Mouse (Mus musculus): ENCODE results near the gene Gsk3a.
A peak's percentile ranks its signal among the peaks of the same experiment; 100 is the strongest.

Gene Gsk3a

GRCm38 (mm10) chr7:25195148-25195547 is 42.5 kb downstream of the Gsk3a start:
- DNase-seq (ENCODE audit: low read depth in 2 of 2, low spot score in 2 of 2): no peak

GRCm38 (mm10) chr7:25192110-25192509 is 45.5 kb downstream of the Gsk3a start:
- no peak for DNase-seq (ENCODE audit: low read depth in 2 of 2, low spot score in 2 of 2)

- DNase-seq (ENCODE audit: low read depth in 2 of 2, low spot score in 2 of 2): no peak
Observed at GRCm38 (mm10) chr7:25190806-25191205, 46.8 kb downstream of the Gsk3a start.

- DNase-seq (ENCODE audit: low read depth in 2 of 2, low spot score in 2 of 2): peak; percentile 75 to 79
Observed at GRCm38 (mm10) chr7:25187662-25188650, 49.7 kb downstream of the Gsk3a start.

- DNase-seq (ENCODE audit: low read depth in 2 of 2, low spot score in 2 of 2): no peak
Observed at GRCm38 (mm10) chr7:25184091-25184490, 53.6 kb downstream of the Gsk3a start.

GRCm38 (mm10) chr7:25181814-25182213 is 55.8 kb downstream of the Gsk3a start:
- peak in 1 of 2 experiments; percentile 4 for DNase-seq (ENCODE audit: low read depth in 2 of 2, low spot score in 2 of 2)

GRCm38 (mm10) chr7:25181331-25181790 is 56.3 kb downstream of the Gsk3a start:
- DNase-seq (ENCODE audit: low read depth in 2 of 2, low spot score in 2 of 2): peak; percentile 23 to 44

GRCm38 (mm10) chr7:25180512-25180911 is 57.1 kb downstream of the Gsk3a start:
- no peak for DNase-seq (ENCODE audit: low read depth in 2 of 2, low spot score in 2 of 2)

GRCm38 (mm10) chr7:25179606-25180161 is 58.0 kb downstream of the Gsk3a start, which contains the start of gene Pou2f2:
TSS of gene Pou2f2 (minus strand) at chr7:25179726.
- DNase-seq (ENCODE audit: low read depth in 2 of 2, low spot score in 2 of 2): peak; percentile 51 to 55

- peak in 1 of 2 experiments; percentile 8 for DNase-seq (ENCODE audit: low read depth in 2 of 2, low spot score in 2 of 2)
Observed at GRCm38 (mm10) chr7:25178787-25179605, 58.7 kb downstream of the Gsk3a start.

- no peak for DNase-seq (ENCODE audit: low read depth in 2 of 2, low spot score in 2 of 2)
Observed at GRCm38 (mm10) chr7:25178317-25178716, 59.3 kb downstream of the Gsk3a start.
